Mouse (Mus musculus): Measurements from ENCODE around the gene Rpl18a. TPM values are rescaled to one million over a fixed set of nuclear protein-coding genes. Genes with fewer than 3 reads are reported as not detected.

Gene Rpl18a
- total RNA-seq, 2 experiments from 2014 or later, result 895 to 990 TPM

- DNase-seq, result peak; percentile 36 to 37
- intact Hi-C loops (cut with DNase I), result no loop called here
Measured at GRCm38 (mm10) chr8:70863956-70864711, 33.1 kb downstream of the Rpl18a start.

DNA sequence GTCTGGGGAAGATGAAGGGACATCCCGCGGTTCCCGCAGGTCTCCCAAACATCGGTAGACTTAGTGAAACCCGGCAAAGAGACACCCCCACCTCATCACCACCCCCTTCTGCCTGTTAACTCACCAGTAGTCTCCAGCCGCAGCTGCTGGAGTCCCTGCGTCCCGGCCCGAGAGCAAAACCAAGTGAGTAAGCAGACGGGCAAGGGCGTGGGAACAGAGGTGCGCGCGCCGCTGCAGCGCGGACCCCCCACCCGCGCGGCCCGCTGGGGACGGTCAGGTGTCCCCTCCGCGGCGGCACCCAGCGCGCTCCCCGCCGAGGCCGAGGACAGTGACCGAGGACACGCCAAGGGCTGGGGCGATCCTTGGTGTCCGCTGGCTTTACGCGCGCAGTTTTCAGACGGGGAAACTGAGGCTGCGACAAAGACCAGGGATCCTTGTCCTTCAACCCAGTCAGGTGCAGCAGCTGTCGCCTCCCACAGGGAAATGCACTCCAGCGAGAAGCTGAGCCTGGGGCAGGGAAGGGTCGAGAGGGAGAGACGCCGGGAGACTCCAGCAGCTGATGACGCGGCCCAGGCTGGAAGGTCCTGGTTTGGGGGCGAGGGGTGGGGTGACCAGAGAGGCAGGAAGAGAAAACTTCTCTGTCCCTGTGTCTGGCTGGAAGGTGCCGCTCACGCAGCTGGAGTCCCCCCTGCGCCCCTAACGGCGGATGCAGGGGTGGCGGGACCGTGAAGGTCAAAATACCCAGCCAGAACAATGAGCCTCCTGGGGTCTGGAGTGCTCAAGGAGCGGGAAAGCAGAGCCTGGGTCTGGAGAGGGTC lies 34.2 kb downstream of the Rpl18a start, which contains the start of gene Kcnn1:
TSS of gene Kcnn1 (minus strand) at position 435 of the 818 bp plus-strand sequence.
- DNase-seq, result no peak

GRCm38 (mm10) chr8:70857516-70857915 lies 39.7 kb downstream of the Rpl18a start:
- intact Hi-C loops (cut with DNase I), result no loop called here
- no peak for DNase-seq

More for the DNA sequence above, 34.2 kb downstream of the Rpl18a start, which contains the start of gene Kcnn1:
- intact Hi-C loops (cut with DNase I), result no loop called here

GRCm38 (mm10) chr8:70856541-70857197 lies 40.5 kb downstream of the Rpl18a start:
- intact Hi-C loops (cut with DNase I), result no loop called here
- peak; percentile 62 to 75 for DNase-seq

DNA sequence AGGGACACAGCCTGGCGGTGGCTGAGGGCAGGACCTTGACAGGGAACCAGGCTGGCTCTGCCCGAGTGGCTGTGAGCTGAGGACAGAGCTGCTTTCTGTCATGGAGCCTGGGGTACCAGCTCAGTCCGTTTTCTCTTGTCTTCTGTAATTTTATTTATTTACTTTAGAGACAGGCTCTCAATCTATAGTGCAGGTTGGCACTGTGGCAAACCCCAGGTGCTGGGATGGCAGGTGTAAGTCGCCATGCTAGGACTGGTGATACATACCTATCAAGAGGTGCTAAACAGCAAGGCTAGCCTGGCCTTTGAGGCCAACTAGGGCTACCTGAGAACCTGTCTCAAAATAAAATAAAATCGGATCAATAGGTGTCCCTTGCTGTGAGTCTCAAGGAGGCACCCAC lies 41.2 kb downstream of the Rpl18a start:
- intact Hi-C loops (cut with DNase I), result no loop called here

DNA sequence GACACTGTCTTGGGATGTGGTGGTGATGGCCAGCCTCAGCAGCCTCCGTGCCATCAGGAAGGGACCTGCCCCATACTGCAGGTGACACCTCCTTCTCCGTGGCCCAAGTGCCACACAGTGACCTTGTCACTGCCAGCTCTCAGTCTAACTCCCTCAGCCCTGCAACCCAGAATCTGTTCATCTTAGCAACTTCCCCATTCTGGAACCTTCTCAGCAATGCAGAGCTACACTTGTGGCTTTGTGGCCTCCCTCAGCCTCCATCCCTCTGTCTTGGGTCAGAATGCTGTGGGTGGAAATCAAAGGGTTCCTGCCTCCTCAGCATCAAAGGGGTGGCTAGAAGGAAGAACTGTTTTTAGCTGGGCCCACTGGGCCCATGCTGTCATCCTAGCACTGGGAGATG lies 43.3 kb downstream of the Rpl18a start:
- intact Hi-C loops (cut with DNase I), result no loop called here
- DNase-seq, result no peak

More for the DNA sequence above, 41.2 kb downstream of the Rpl18a start:
- no peak for DNase-seq

DNA sequence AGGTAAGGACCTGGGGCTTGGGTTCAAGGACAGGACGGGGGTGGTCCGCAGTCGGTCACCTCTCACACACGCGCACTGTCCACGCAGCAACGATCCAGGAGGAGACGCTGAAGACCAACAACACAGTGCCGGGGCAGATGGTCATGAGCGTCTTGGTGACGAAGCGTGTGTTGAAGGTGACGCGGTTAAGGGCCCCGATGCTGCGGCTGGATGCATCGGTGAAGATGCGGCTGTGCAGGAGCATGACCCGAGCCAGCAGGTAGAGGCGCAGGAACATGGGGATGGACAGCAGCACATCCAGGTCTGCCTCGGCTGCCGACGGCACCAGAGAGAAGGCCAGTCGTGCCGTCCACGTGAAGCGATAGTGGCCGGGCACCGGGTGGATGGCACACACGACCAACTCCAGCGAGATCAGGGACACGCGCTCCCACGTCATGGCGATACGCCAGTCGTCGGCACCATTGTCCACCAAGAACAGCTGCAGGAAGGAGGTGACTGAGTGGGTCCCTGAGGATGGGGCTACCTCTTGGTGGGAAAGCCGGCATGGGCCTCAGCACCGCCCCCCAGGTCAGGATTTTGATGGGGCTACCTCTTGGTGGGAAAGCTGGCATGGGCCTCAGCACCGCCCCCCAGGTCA lies 44.5 kb downstream of the Rpl18a start:
- DNase-seq, result no peak
- intact Hi-C loops (cut with DNase I), result no loop called here

DNA sequence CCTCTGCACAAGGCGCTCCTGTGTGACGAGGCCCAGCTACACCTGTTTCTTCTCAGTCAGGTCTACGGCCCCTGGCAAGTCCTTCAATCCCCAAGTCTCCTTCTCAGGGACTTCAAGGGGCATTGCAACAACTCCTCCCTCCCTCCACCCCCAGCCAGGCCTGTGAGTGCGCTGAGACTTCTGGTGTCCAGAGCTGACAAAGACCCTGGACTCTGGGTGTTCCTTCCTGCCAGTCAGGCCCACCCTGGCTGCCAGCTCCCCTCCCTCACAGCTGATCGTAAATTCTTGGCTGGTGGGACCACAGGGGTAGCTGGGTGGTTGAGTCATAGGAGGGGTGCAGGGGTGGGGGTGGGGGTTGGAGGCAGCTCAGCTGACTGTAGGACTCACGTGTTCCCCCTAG lies 45.4 kb downstream of the Rpl18a start:
- intact Hi-C loops (cut with DNase I), result no loop called here
- no peak for DNase-seq

DNA sequence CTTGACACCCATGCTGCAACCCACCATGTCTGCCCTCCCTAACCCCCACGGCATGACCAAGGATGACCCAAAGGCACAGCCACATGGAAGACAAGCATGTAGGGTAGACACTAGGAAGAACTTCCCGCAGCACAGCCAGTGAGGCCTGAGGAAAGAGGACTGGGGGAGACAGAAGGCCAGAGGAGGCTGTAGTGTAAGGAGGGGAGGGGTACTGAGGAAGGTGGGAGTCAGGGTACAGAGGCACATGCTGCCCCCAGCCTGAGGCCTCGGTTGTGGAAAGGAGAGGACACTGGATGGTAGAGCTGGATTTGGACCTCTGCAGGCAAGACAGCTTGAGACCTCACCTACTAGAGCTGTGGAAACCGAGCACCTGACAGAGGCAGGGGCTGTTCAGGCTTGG lies 46.3 kb downstream of the Rpl18a start:
- intact Hi-C loops (cut with DNase I), result no loop called here
- no peak for DNase-seq

DNA sequence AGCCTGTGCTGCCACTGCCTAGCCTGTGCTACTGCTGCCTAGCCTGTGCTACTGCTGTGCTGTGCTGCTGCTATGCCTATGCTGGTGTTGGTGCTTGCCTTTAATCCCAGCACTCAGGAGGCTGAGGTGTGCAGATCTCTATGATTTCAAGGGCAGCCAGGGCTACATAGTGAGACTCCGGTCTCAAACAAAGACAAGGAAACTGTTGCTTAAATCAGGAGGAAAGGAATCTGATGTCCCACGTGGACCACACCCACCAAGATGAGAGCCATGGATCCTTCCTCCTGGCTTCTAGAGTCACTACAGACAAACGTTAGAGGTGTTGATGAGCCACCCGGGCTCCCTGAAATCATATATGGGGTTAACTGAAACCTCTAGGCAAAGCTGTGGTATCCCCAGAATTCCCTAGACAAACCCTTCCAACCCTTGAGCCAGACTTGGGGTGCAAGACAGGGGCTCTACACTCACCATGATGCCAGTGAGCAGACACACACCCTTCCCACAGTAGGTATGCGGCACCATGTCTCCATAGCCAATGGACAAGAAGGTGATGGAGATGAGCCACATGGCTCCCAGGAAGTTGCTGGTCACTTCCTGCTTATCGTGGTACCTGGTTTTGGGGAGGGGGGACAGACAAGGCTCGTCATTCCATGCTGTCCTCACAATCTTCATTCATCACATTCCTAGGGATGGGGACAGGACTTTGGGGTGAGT lies 46.9 kb downstream of the Rpl18a start:
- intact Hi-C loops (cut with DNase I), result no loop called here
- DNase-seq, result no peak

GRCm38 (mm10) chr8:70849333-70849990 lies 47.8 kb downstream of the Rpl18a start:
- intact Hi-C loops (cut with DNase I), result no loop called here
- DNase-seq, result peak; percentile 45 to 62

- intact Hi-C loops (cut with DNase I), result no loop called here
- DNase-seq, result no peak
Measured at GRCm38 (mm10) chr8:70846371-70847154, 50.6 kb downstream of the Rpl18a start.

DNA sequence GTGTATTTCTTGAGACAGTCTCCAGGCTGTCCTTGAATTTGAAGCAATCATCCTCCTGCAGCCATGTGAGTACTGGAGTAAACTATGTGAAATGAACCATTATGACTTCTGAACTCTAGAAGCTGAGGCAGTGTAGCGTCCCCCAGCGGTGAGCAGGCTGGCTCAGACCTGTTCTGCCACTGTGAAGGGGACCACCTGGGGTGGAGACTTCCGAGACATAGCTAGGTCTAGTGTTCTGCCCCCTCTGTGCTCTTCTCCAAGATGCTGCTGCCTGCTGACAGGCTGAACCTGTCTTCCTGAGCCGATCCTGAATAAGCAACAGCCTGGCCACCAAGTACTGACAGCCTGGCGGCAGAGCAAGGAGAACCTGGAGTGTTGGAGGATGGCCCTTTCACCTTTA lies 52.1 kb downstream of the Rpl18a start:
- DNase-seq, result no peak
- intact Hi-C loops (cut with DNase I), result no loop called here

Small RNAs within 50 kb of the gene (microRNA-seq; reads per million reads assigned to microRNA genes)
- 1.4 to 3.4 reads per million in 2 experiments for gene Mir1969 (ENCODE audit: borderline number of aligned reads in 2 of 2)
- 0 reads per million in 2 experiments for gene Mir7067 (ENCODE audit: borderline number of aligned reads in 2 of 2)

Other genes starting within 250 kb of the Rpl18a start
- gene Pgpep1, start 237.0 kb downstream of the Rpl18a start, total RNA-seq (2021), result 10 to 100 TPM; 39.6 to 44.9 TPM
- gene Lsm4, start 224.2 kb downstream of the Rpl18a start, total RNA-seq (2021), result 10 to 100 TPM; 64.0 to 66.8 TPM
- 100 to 1,000 TPM; 124 to 138 TPM for gene Jund, start 198.5 kb downstream of the Rpl18a start, total RNA-seq (2021)
- under 1 TPM in 1 of 2 experiments, not detected in 1; 0.06 TPM for gene Iqcn, start 194.0 kb downstream of the Rpl18a start, total RNA-seq (2021)
- gene Gm3336, start 178.9 kb downstream of the Rpl18a start, total RNA-seq (2021), result not detected
- gene Pde4c, start 173.7 kb downstream of the Rpl18a start, total RNA-seq (2021), result 1 to 10 TPM; 2.0 to 3.7 TPM
- 10 to 100 TPM; 45.0 to 49.3 TPM for gene Rab3a, start 142.7 kb downstream of the Rpl18a start, total RNA-seq (2021)
- gene Mpv17l2, start 136.5 kb downstream of the Rpl18a start, total RNA-seq (2021), result 10 to 100 TPM; 28.0 to 30.8 TPM
- gene Pik3r2, start 120.7 kb downstream of the Rpl18a start, total RNA-seq (2021), result 10 to 100 TPM; 23.6 to 24.5 TPM
- gene Mast3, start 92.4 kb downstream of the Rpl18a start, total RNA-seq (2021), result 1 to 10 TPM; 6.4 to 8.9 TPM
- not detected for gene Il12rb1, start 89.0 kb downstream of the Rpl18a start, total RNA-seq (2021)
- gene Arrdc2, start 57.7 kb downstream of the Rpl18a start, total RNA-seq (2021), result 10 to 100 TPM; 11.3 to 11.4 TPM
- gene Kcnn1, start 34.2 kb downstream of the Rpl18a start, total RNA-seq (2021), result 10 to 100 TPM; 10.4 to 13.6 TPM
- gene Ccdc124, start 23.5 kb downstream of the Rpl18a start, total RNA-seq (2021), result 10 to 100 TPM; 45.2 to 49.4 TPM
- gene Slc5a5, start 4.7 kb downstream of the Rpl18a start, total RNA-seq (2021), result not detected
- 10 to 100 TPM; 18.1 to 20.3 TPM for gene Map1s, start 8.5 kb upstream of the Rpl18a start, total RNA-seq (2021)

Measured in heart, postnatal 36 days (tissue).